Mouse (Mus musculus) midbrain, embryonic 10.5 days (tissue): ENCODE results near the gene Gm28230. TPM values are rescaled to one million over a fixed set of nuclear protein-coding genes. Genes with fewer than 3 reads are reported as not detected.

Experiments used
- DNase-seq: peaks from one replicate; pipeline ENCODE4 v3.0.0-alpha.2; 2017; ENCODE audit warnings: low spot score
- H3K27ac ChIP-seq: fragments of 300-500 bp; sonication (generic); replicated peaks from 2 replicates; pipeline ENCODE4 v1.5.1; 2016; ENCODE audit warnings: mild to moderate bottlenecking
- H3K27me3 ChIP-seq: fragments of 300-500 bp; sonication (generic); 2 replicates; pipeline ENCODE4 v1.6.1; 2016; ENCODE audit warnings: low read depth, mild to moderate bottlenecking; ENCODE audit not compliant: poor library complexity, severe bottlenecking
- H3K36me3 ChIP-seq: fragments of 300-500 bp; sonication (generic); 2 replicates; pipeline ENCODE4 v1.6.1; 2016; ENCODE audit warnings: mild to moderate bottlenecking, moderate library complexity
- H3K4me1 ChIP-seq: fragments of 300-500 bp; sonication (generic); 2 replicates; pipeline ENCODE4 v1.6.1; 2016
- H3K4me3 ChIP-seq: fragments of 300-500 bp; sonication (generic); 2 replicates; pipeline ENCODE4 v1.5.1; 2016; ENCODE audit warnings: mild to moderate bottlenecking, moderate library complexity
- H3K9me3 ChIP-seq: fragments of 300-500 bp; sonication (generic); replicated peaks from 2 replicates; pipeline ENCODE4 v1.6.1; 2016; ENCODE audit warnings: mild to moderate bottlenecking
- WGBS: fragments of 180-500 bp; shearing (Covaris S2); methylation state at CpG from one replicate; pipeline ENCODE4 v1.1.7; 2016; 5-methylcytosine and 5-hydroxymethylcytosine counted together
- polyA plus RNA-seq: library from polyadenylated mRNA; unstranded; fragments of >200 nt; fragmentation: Nextera tagmentation; extraction: Ambion mirVana; gene quantifications from 2 replicates; pipeline ENCODE4 v1.2.1, GENCODE M21; 2016

Gene Gm28230
- not detected in 2 replicates for polyA plus RNA-seq

GRCm38 (mm10) chr2:74726551-74726950 is at the start of gene Gm28230:
Gm28230 (plus strand) TSS chr2:74726728.
- no peaks in the 10 kb centered on the region for H3K36me3 ChIP-seq
- 6% methylated on average over 5 of the region's 5 CpGs for WGBS
- H3K27me3 ChIP-seq: peaks cover 100% of the 10 kb centered on the region
- no peak for DNase-seq
- no peak within 1 kb of the TSS for H3K27ac ChIP-seq
- no peaks in the 10 kb centered on the region for H3K9me3 ChIP-seq
- H3K4me1 ChIP-seq: peaks cover 9% of the 10 kb centered on the region
- H3K4me3 ChIP-seq: peak within 1 kb of the TSS; percentile 37

GRCm38 (mm10) chr2:74677106-74677505 is 49.4 kb upstream of the Gm28230 start:
- Histone ChIP-seq H3K4me1 (peaks cover 16% of the 10 kb centered on the region), H3K27me3 (peaks cover 100% of the 10 kb centered on the region), H3K36me3 (no peaks in the 10 kb centered on the region), H3K4me3 (no peak overlapping the region), H3K27ac (no peak overlapping the region), H3K9me3 (no peaks in the 10 kb centered on the region)
- DNase-seq: peak; percentile 21
- WGBS: 9% methylated on average over 2 of the region's 2 CpGs

- Histone ChIP-seq H3K27ac (no peak within 1 kb of the TSS), H3K27me3 (peaks cover 100% of the 10 kb centered on the region), H3K4me3 (no peak within 1 kb of the TSS), H3K36me3 (no peaks in the 10 kb centered on the region), H3K9me3 (no peaks in the 10 kb centered on the region), H3K4me1 (peaks cover 15% of the 10 kb centered on the region)
- 2% methylated on average over 15 of the region's 15 CpGs for WGBS
- peak; percentile 50 for DNase-seq
Observed at GRCm38 (mm10) chr2:74678891-74679595, 47.5 kb upstream of the Gm28230 start, which contains the start of gene Hoxd11. Hoxd11 (plus strand) TSS chr2:74679557.

GRCm38 (mm10) chr2:74679596-74679971 is 46.9 kb upstream of the Gm28230 start:
- 1% methylated on average over 26 of the region's 26 CpGs for WGBS
- Histone ChIP-seq H3K9me3 (no peaks in the 10 kb centered on the region), H3K36me3 (no peaks in the 10 kb centered on the region), H3K27me3 (peaks cover 100% of the 10 kb centered on the region), H3K27ac (no peak overlapping the region), H3K4me1 (peaks cover 14% of the 10 kb centered on the region), H3K4me3 (no peak overlapping the region)
- DNase-seq: peak; percentile 56

GRCm38 (mm10) chr2:74679980-74680379 is 46.5 kb upstream of the Gm28230 start:
- H3K27ac ChIP-seq: no peak overlapping the region
- DNase-seq: no peak
- WGBS: under 1% methylated on average over 23 of the region's 23 CpGs
- H3K4me1 ChIP-seq: peaks cover 14% of the 10 kb centered on the region
- no peaks in the 10 kb centered on the region for H3K36me3 ChIP-seq
- H3K9me3 ChIP-seq: no peaks in the 10 kb centered on the region
- peaks cover 100% of the 10 kb centered on the region for H3K27me3 ChIP-seq
- no peak overlapping the region for H3K4me3 ChIP-seq

GRCm38 (mm10) chr2:74680561-74681398 is 45.7 kb upstream of the Gm28230 start:
- Histone ChIP-seq H3K9me3 (no peaks in the 10 kb centered on the region), H3K4me1 (peaks cover 14% of the 10 kb centered on the region), H3K27me3 (peaks cover 100% of the 10 kb centered on the region), H3K36me3 (no peaks in the 10 kb centered on the region), H3K4me3 (no peak overlapping the region), H3K27ac (no peak overlapping the region)
- peak; percentile 39 for DNase-seq
- under 1% methylated on average over 21 of the region's 21 CpGs for WGBS

GRCm38 (mm10) chr2:74681594-74682531 is 44.7 kb upstream of the Gm28230 start:
- under 1% methylated on average over 75 of the region's 78 CpGs for WGBS
- Histone ChIP-seq H3K4me3 (peak overlapping the region; percentile 23), H3K27me3 (peaks cover 100% of the 10 kb centered on the region), H3K9me3 (no peaks in the 10 kb centered on the region), H3K4me1 (peaks cover 14% of the 10 kb centered on the region), H3K27ac (no peak overlapping the region), H3K36me3 (no peaks in the 10 kb centered on the region)
- peak; percentile 56 for DNase-seq

- H3K9me3 ChIP-seq: no peaks in the 10 kb centered on the region
- no peaks in the 10 kb centered on the region for H3K36me3 ChIP-seq
- peaks cover 14% of the 10 kb centered on the region for H3K4me1 ChIP-seq
- H3K27me3 ChIP-seq: peaks cover 100% of the 10 kb centered on the region
- H3K27ac ChIP-seq: no peak overlapping the region
- under 1% methylated on average over 51 of the region's 51 CpGs for WGBS
- DNase-seq: peak; percentile 54
- peak overlapping the region; percentile 23; the same call in 1 of the 2 replicates for H3K4me3 ChIP-seq
Observed at GRCm38 (mm10) chr2:74682796-74683195, 43.7 kb upstream of the Gm28230 start.

- H3K9me3 ChIP-seq: no peaks in the 10 kb centered on the region
- H3K36me3 ChIP-seq: no peaks in the 10 kb centered on the region
- WGBS: under 1% methylated on average over 18 of the region's 18 CpGs
- peaks cover 14% of the 10 kb centered on the region for H3K4me1 ChIP-seq
- no peak overlapping the region for H3K4me3 ChIP-seq
- peak; percentile 62 for DNase-seq
- H3K27me3 ChIP-seq: peaks cover 100% of the 10 kb centered on the region
- H3K27ac ChIP-seq: no peak overlapping the region
Observed at GRCm38 (mm10) chr2:74683471-74683951, 43.0 kb upstream of the Gm28230 start.

- Histone ChIP-seq H3K9me3 (no peaks in the 10 kb centered on the region), H3K36me3 (no peaks in the 10 kb centered on the region), H3K4me3 (no peak overlapping the region), H3K4me1 (peaks cover 14% of the 10 kb centered on the region), H3K27ac (no peak overlapping the region), H3K27me3 (peaks cover 100% of the 10 kb centered on the region)
- peak; percentile 40 for DNase-seq
- 2% methylated on average over 12 of the region's 12 CpGs for WGBS
Observed at GRCm38 (mm10) chr2:74684106-74684505, 42.4 kb upstream of the Gm28230 start.

GRCm38 (mm10) chr2:74685059-74685603 is 41.4 kb upstream of the Gm28230 start:
- Histone ChIP-seq H3K27ac (no peak overlapping the region), H3K4me1 (peaks cover 14% of the 10 kb centered on the region), H3K9me3 (no peaks in the 10 kb centered on the region), H3K36me3 (no peaks in the 10 kb centered on the region), H3K4me3 (no peak overlapping the region), H3K27me3 (peaks cover 100% of the 10 kb centered on the region)
- DNase-seq: peak; percentile 23
- WGBS: 11% methylated on average over 4 of the region's 4 CpGs
